Mouse (Mus musculus) heart, adult 8-10 months (tissue): ENCODE measurements around the gene Oas1d. TPM values are rescaled to one million over a fixed set of nuclear protein-coding genes. Genes with fewer than 3 reads are reported as not detected.
"Not testable (repeated sequence)": the region's sequence is repeated elsewhere in the genome, so short reads cannot be mapped to it uniquely, and the experiment has no call there.

Experiments
- DNase-seq: peaks from one replicate; pipeline ENCODE4 v3.0.0; 2022; ENCODE audit warnings: low spot score
- total RNA-seq, 4 experiments: library from RNA; stranded (reverse); gene quantifications; 2 replicates each; pipeline ENCODE4 v1.2.4; 2022

Oas1d gene
- not detected for total RNA-seq

DNA sequence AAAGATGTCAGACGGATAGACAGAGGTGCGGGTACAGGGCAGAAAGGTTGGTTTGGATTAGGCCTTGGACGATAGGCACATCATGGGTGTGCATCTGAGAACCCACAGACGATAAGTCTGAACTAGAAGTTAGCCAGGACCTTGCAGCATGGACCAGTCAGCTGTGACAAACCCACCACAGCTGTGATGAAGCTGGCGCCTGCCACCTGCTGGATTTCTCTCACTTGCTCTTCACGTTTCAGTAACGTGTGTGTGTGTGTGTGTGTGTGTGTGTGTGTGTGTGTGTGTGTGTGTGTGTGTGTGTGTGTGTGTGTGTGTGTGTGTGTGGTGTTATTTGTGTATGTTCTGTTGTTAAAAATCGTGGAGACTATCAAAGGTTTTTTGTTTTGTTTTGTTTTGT, at the start of gene Oas1d:
Gene Oas1d (plus strand): TSS at position 333 of the 400 bp plus-strand sequence.
- not testable (repeated sequence) for DNase-seq

DNA sequence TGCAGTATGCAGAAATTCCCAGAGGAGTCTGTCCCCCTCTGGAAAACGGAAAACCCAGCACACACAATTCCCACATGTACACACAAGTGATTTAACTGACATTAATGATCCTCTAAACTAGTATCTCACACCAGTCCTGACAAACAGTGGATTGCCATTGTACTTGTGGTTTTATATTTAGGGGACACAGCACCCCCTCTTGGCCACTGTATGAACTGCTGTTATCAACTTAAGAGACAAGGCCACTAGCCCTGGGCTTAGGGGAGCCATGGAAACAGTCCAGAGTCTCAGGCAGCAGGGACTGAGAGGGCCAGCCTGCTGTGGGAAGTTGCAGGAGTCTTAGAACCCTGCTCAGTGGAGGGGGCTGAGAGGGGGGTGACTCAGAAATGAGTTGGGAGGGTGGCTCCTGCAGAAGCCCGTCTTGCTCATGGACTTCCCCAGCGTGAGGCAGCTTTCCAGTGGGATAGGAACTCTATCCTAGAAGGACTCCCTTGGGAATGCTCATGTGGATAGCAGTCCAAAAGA, 48.9 kb upstream of the Oas1d start:
- no peak for DNase-seq

DNA sequence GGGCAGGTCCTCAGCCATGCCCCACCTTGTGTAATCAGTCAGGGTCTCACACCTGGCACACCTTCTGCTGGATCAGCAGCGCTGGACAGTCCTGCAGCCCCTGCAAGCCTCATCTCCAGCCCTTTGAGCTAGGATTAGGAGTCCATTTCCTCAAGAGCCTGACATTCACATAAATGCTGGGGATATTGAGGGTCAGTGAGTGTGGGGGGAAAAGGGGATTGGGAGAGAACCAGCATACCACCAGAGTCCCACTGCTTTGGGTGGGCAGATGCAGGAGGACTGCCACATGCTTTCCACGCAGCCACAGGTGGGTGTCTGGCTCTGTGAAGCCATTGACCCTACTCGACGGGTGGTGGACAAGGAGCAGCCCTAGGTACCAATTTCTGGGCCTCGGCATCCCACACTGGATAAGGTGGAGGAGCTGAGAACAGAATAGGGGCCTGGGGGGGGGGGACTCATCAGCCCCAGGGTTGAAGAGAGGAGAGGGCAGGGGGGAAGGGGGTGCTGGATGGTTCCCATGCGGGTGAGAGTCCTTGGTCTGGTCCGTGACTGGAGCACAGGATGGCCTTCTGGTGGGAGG, 44.8 kb upstream of the Oas1d start:
- no peak for DNase-seq

DNA sequence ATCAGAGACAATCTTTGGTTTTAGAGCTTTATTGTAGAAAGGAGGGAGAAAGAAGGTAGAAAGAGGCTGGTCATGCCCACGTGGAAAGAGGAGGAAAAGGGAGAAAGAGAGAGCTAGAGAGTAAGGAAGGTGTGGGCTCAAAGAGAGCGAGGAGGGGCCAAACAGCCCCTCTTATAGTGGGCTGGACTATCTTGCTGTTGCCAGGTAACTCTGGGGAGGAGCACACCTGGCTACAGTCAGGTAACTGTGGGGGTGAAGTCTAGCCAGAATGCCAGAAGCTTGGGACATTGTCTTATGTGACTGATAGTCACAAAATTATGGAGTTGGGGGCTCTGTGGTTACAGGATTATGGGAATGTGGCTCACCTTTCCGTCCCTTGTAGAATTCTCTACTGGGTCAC, 44.3 kb upstream of the Oas1d start:
- DNase-seq = no peak

DNA sequence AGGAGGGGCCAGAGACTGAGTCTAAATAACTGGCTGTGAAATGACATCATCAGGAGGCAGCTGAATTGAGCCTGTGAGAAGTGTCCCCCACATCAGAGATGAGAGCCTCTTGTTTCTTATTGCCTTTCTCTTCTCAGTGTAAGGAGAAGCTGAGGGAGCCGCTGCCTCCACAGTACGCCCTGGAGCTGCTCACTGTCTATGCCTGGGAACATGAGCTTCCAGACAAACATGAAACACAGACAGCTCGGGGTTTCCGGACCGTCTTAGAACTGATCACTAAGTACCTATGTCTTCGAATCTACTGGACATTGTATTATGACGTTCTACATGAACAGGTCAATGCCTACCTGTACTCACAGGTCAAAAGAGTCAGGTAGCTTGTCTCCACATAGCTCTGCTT, 43.6 kb upstream of the Oas1d start:
- no peak for DNase-seq

DNA sequence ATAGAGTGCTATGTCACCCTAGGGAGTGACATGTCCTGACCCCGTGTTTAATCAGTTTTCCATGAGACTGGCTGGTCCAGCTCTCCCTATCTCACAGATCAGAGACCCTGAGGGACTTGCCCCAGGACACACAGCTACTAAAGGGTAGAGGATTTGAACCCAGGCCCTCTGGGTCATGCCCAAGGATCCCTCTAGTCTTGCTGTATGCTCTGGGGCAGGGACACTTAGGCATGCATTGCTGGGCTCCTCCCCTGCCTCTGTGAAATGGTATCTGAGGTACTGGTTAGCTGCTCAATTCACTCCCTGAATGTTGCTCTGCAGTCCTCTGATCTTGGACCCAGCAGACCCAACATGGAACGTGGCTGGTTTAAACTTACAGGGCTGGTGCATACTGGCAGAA, 42.9 kb upstream of the Oas1d start:
- DNase-seq = no peak

DNA sequence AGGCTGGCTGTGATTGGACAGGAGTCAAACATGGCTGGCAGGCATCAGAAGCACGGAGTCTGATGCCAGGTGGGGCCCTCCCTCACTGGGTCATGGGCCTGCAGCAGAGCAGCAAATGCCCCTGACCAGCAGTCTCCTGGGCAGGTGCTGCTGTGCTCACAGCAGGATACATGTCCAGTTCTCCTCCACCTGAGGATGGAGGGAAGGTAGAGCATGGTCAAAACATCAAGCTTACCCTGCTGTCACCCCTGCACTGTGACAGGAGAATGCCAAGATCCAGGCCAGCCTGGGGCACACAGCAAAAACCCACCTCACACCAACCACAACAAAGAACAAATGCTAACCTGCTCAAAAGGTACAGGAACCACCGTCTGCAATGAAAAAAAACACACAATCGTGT, 37.5 kb upstream of the Oas1d start:
- DNase-seq = not testable (repeated sequence)

DNA sequence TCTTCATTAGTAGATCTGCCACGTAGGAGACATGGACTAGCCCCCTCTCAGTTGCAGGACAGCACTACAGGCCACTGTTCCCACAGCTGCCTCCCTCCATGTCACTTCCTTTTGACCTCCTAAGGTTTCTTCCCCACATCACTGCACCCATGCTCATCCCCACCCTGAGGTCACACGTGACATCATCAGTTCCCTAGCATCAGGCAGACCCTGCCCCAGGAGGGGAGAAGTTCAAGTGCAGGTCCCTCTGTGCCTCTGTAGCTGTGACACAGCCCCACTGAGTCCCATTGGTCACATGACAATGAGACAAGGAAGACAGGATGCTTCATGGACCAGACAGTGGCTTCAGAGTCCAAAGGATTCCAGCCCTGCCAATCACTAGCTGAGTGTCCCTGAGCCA, 36.9 kb upstream of the Oas1d start:
- not testable (repeated sequence) for DNase-seq

DNA sequence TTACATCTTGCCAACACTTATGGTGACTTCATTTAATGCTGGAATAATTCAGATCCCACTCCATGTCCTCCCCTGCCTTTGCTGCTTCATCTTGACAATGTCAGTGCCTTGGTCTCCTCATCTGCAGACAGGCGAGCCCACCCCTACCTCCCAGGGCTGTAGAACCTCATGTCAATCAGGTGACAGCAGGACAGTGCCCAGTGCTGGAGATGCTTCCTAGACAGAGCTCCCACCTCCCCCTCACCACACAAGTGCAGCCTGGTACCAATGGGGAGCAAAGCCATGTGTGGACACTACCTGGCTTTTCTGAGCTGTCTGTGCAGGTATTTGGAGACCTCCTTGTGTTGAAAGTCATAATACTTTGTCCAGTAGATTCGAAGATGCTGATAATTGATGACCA, 35.5 kb upstream of the Oas1d start:
- not testable (repeated sequence) for DNase-seq

DNA sequence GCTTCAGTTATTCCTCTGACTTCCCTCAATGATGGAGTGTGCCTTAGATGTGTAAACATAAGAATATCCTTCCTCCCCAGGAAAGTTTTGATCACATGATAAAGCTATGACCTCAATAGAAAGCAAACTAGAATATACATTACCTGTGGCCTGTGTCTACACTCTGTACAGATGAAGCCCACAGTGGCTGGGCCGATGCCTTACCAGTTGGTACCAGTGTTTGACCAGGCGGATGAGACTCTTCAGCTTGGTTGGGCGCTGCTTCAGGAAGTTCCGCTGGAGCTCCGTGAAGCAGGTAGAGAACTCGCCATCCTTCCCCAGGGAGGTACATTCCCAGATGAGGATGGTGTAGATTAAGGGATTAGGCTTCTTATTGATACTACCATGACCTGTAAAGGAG, 32.7 kb upstream of the Oas1d start:
- not testable (repeated sequence) for DNase-seq

DNA sequence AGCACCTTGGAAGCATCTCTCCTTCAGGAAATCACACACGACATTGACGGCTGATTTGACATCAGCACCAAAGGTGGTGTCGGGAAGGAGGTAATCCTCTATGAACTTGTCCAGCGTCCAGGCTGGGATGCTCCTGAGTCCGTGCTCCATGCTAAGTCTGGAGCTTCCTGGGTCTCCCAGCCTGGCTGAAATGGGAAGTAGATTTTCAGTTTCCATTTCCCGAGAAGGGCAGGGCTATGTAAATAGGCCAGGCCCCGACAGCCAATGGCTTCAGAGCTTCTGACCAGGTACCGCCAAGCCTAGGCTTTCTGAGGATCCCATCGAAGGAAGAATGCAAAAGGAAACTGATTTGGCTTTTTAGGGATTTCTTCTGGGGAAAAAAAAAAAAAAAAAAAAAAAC, 26.9 kb upstream of the Oas1d start, which contains the start of gene Oas1g:
Gene Oas1g (minus strand): TSS at position 201 of the 400 bp plus-strand sequence.
- DNase-seq = not testable (repeated sequence)

DNA sequence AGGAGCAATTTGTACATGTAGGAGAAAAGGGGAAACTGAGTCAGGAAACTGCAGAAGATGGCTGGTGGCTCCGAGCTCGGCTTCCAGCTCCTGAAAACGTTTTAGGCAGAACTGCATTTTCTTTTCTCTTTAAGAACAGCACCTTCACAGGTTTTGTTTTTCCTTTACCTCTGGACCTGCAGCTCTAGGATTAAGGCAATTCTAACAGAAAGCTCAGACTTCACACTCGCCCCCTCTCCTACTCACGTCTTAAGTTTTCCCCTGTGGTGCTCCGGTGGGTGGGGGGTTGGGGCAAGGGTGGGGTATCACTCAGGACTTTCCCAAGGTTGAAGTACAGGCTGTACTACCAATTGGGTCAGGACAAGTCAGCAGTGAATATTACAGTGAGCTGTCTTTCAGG, 26.5 kb upstream of the Oas1d start:
- no peak for DNase-seq

DNA sequence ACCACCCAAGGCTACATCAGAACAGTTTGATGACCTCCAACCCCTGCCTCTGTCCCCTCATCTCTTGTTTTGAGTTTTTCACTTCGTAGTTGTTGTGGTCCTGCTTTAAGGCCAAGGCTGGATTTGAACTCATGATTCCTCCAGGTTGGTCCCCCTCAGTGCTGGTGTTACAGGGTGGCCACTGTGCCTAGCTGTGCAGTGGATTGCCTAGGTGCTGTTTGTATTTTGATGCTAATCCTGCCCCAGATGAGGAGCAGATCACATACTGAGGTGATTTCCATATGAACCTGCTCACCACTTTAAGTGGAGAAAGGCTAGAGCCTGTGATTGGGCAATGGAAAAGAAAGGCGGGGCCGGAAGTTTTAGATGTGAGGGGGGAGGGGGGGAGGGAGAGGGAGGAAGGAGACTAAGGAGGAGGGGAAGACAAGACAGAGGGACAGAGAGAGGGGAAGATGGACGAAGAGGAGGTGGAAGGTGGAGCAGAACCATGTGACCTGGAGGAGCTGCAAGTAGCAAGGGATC, 26.0 kb upstream of the Oas1d start:
- DNase-seq = not testable (repeated sequence)

DNA sequence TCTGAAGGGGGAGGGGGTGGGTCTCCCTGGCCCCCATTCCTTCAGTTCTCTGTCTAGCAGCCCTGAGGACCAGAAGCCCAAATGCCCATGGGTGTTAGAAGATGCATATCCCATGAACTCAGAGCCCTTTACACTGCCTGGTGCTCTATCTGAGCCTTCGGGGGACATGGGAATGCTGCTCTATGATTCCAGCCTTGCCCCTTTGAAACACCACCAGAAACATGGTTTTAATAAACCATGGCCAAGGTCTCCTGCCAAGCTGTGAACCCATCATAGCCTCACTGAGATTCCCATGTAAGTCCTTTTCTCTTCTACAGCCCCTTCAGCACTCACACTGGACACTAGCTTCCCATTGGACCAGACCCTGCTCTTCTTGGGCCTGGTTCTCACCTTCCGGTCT, 24.3 kb upstream of the Oas1d start:
- DNase-seq = no peak

DNA sequence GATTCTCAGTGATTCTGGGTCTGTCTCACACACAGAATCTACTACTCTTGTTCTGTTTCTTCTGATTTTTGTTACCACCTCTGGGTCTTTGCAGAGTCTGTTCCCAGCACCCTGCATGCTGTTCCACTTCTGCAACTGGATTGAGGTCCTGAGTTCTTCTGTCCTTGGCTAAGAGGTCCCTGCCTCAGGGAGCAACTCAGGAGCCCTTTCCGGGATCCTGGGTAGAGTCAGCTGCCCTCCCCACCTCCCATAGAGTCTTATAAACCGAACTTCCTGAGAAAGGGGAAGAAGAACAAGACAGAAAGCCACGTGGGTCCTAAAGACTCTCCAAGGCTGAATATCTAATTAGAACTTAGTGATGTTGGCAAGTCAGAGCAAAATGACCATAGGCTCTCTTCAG, 23.3 kb upstream of the Oas1d start:
- DNase-seq = no peak

DNA sequence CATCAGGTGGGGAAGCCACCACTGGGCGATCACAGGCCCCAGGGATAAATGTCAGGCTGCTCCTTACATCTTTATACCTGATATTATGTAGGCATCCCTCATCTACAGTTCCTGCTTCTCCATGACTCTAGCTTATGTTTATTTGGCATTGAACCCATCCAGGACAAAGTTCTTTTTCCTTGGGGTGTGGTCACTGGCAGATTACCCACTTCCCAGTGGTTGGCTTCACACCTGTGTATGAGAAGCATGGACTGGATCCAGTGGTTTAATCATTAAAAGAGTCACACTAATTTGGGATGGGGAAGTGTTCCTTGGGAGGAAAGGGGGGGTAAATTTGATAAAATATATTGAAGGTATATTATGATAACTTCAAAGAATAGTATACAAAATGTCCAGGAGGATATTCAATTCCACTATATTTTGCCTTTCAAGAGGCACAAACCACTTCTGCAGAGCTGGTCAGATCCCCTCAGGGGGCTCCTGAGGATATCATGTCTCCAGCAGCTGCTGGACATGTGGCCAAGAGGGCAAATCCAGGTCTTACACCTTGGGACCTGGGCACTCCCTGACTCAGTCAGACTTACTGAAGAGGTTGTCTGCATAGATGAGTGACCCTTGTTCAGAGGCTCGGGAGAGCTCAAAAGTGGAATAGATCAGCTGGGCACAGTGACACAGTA, 22.6 kb upstream of the Oas1d start:
- DNase-seq = not testable (repeated sequence)

DNA sequence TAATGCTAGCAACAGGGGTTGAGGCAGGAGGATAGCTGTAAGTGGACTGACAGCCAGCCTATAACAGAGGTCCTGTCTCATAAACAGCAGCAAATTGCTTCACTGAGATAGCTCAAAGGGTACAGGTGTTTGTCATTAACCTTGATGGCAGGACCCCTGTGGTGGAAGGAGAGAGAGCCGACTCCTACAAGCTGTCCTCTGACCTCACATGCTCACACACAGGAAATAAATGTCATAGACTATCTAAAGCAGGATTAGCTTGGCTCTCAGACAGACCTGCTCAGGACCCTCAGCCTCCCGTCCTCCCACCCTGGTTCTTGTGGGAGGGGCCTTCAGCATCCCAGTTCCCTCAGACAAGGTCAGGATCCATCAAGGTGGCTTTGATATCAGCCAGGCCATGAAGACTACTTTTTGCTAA, 22.1 kb upstream of the Oas1d start:
- no peak for DNase-seq

DNA sequence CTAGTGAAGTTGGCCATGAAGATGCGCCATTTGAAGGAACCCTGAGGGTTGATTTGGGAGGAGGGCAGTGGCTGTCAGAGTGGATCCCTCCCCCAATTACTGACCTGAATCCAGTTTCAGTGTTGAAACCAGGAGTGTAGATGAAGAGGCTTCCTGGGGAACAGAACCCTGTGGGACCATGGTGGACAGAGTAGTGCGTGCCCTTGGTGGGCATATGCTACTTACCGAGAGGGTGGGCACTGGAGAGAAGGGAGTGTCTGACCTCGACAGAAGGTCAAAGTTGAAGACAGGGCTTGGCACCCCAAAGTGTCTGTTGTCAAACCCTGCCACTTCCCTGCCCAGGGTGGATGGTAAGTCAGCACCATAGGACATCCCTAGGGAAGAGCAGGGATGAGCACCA, 20.5 kb upstream of the Oas1d start:
- DNase-seq = not testable (repeated sequence)

DNA sequence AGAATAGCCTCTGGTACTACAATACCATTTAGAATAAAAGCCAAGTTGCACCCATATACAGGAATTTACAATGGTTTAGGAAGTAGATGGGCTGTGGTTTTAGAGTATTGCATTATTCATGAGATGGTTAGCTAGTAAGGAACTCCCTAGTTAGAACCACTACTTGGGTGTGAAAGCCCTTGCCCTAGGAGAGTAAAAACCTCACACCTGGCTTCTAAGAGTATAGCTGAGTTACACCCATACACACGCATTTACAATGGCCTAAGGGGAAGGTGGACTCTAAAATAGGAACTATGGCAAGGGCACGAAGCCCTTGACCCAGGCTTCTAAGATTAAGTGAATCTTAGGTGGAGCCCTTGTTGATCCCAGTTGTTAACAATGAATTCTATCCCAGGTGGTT, 19.6 kb upstream of the Oas1d start:
- not testable (repeated sequence) for DNase-seq

DNA sequence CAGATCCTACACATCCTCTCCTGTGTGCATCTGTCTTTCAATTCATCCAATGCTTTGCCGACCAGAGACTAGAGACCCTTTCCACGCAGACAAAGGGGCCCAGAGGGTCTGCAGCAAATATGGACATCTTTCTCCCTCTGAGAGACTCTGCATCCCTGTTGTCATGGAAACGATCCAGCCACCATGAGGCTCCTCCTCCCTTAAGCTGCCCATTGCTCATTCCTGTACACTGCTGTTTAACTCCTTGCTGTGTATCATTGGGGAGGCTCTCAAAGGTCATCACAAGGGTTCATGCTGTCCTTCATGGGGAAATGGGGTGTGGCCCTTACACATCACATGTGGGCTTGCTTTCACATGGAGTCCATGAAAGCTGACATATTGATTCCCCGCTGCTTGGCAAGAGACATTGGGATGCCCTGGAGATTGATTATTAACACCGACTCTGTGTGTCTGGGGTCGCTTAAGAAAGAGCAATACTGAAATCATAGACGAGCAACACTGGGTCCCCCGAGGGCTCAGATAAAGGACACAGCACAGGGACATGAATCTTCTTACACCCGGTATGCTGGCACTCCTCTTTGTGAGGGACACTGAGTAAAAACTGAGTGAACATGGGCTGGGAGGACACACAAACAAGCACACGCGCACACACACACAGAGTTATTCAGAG, 19.0 kb upstream of the Oas1d start:
- DNase-seq = no peak

DNA sequence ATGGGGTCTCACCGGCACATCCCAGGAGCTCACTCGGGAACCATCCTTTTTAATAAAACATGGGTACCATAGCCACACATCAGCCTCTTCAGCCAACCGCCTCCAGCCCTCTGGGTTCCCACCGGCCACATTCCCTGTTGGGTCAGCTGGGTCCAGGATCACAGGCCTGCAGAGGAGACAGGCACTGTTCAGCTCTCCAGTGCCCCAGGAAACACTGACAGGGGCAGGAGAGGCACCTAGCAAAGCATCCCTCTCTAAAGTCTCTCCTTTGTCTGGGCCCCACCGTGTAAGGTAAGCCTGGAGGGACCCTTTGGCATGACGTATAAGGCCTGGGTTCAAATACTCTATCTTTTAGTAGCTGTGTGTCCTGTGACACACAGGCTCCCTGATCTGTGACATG, 16.0 kb upstream of the Oas1d start:
- no peak for DNase-seq

DNA sequence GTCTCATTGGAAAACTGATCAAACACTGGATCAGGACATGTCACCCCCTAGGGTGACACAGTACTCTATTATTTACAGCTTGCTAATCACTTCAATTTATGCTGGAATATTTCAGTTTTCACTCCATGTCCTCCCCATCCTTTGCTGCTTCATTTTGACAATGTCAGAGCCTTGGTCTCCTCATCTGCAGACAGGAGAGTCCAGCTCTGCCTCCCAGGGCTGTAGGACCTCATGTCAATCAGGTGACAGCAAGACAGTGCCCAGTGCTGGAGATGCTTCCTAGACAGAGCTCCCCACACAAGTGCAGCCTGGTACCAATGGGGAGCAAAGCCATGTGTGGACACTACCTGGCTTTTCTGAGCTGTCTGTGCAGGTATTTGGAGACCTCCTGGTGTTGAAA, 15.6 kb upstream of the Oas1d start:
- DNase-seq = no peak

DNA sequence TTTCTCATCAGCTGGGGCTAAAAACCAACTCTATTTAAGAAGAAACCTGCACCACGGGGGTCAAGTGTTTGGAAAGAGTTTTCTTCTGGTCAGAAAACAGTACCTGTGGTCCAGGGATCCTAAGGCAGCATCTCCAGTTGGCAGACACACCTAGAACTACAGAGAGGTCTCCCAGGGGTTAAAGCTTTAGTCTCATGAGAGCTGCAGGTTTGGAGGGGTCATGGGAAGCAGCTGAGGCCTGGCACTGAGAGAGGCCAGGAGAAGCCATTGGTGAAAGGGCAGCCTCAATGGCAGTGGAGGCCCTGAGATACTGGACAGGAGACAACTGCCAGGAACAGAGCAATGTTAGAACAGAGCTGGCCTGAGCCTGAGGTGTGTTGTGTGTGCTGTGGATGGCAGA, 13.7 kb upstream of the Oas1d start:
- DNase-seq = no peak
